Mouse (Mus musculus): ENCODE measurements at regions not wholly inside any gene's neighbourhood (a gene's known extent, or its start where the extent isn't known, plus 50 kb on each side); places are given as distances from the start of the nearest gene placed in this dataset.

DNA sequence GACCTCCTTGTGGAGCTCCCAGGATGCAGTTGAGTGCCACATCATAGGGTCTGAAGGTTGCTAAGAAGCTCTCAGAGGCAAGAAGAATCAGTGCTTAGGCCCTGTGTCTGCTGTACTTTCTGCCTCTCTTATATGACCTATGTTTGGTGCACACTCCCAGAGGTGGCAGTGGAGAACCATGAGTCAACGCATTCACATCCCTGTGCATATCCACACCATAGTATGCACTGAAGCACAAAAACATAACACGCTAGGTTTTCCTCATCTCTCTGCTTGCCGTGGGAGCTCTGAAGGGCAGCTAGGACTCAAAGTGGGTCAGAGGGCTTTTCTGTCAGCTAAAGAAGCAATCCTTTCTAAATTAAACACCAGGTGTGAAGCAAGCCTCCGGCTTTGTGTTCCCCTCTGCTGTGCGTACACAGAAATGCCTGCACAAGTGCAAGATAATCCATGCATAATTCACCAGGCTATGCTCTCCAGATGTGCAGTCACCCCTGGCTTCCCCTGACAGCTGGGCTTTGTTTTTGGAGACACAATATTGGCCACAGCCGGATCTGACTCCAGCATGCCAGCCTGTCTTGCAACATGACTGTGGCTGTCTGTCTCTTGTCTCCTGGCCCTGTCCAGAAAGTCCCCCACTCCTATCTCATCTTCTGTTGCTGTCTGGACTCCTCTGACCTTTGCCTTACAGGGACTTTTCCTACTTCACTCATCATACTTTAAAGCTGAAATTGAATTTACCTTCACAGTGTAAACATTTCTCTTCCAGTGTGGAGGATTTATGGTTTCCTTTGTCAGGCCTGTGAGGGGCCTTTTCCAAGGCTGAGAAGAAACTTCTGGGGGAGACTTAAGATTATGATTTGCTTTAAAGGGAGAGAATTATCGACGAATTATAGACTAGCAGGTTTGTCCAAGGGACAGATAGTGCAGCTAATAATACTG lies 405.1 kb upstream of the Mctp2 start:
- no peak overlapping the region for H3K4me2 ChIP-seq (replicated peaks)
- peaks cover 11% of the 10 kb centered on the region for H3K4me1 ChIP-seq
- H3K9me3 ChIP-seq, result no peaks in the 10 kb centered on the region
- no peak overlapping the region for H3K9ac ChIP-seq
- no peaks in the 10 kb centered on the region for H3K27me3 ChIP-seq
- 44% methylated on average over 8 of the region's 8 CpGs for WGBS
- no peaks in the 10 kb centered on the region for H3K36me3 ChIP-seq
- ATAC-seq (ENCODE audit: low FRiP score, low read depth), result peak; percentile 32; the same call in 1 of the 2 replicates
- H3K4me3 ChIP-seq, result no peak overlapping the region
- peak overlapping the region; percentile 28; the same call in 1 of the 2 replicates for H3K27ac ChIP-seq

DNA sequence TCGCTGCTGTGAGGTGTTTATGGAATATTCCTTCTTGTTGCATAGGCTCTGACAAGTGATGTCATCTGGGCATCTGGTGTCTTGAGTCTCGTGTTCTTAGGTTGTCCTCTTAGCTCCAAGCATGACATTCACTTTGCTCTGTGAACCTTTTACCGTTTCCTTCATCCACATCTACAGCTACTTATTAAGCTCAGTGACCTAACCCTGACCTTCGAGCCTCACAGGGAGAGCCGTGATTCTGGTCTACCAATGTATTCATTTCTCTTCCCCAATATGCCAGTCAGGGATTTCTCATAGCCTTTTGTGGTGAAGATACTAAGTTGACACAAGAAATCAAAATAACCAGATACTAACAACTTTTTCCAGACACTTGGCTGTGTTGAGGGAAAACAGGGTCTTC lies 409.0 kb upstream of the Mctp2 start:
- Histone ChIP-seq H3K4me3 (no peak overlapping the region), H3K36me3 (no peaks in the 10 kb centered on the region), H3K9ac (no peak overlapping the region), H3K27me3 (no peaks in the 10 kb centered on the region), H3K27ac (no peak overlapping the region), H3K4me2 (replicated peaks) (no peak overlapping the region), H3K4me1 (peaks cover 11% of the 10 kb centered on the region), H3K9me3 (no peaks in the 10 kb centered on the region)
- 66% methylated on average over 5 of the region's 5 CpGs for WGBS
- no peak for ATAC-seq (ENCODE audit: low FRiP score, low read depth)

DNA sequence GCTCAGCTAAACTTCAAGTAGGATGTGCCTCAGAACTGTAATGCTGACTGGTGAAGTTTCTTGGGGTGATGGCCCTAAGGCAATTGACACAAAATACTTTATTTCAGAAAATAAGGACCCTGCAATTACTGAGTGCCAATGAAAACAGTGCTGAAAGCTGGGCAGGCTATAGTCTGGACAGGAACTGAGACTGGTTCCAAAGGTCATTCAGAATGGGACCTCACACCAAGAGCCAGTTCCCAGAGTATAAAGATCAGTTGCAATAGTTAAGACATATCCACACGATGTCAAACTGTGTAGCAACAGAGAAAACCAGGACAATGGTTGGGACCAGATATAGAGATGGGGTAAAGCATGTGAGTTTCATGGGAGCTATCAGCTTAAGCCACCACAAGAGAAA lies 409.6 kb upstream of the Mctp2 start:
- H3K9ac ChIP-seq, result no peak overlapping the region
- H3K36me3 ChIP-seq, result no peaks in the 10 kb centered on the region
- no peaks in the 10 kb centered on the region for H3K9me3 ChIP-seq
- H3K4me1 ChIP-seq, result peaks cover 9% of the 10 kb centered on the region
- H3K4me3 ChIP-seq, result no peak overlapping the region
- ATAC-seq (ENCODE audit: low FRiP score, low read depth), result no peak
- 69% methylated on average over 1 of the region's 1 CpGs for WGBS
- no peak overlapping the region for H3K27ac ChIP-seq
- no peaks in the 10 kb centered on the region for H3K27me3 ChIP-seq
- H3K4me2 ChIP-seq (replicated peaks), result no peak overlapping the region

DNA sequence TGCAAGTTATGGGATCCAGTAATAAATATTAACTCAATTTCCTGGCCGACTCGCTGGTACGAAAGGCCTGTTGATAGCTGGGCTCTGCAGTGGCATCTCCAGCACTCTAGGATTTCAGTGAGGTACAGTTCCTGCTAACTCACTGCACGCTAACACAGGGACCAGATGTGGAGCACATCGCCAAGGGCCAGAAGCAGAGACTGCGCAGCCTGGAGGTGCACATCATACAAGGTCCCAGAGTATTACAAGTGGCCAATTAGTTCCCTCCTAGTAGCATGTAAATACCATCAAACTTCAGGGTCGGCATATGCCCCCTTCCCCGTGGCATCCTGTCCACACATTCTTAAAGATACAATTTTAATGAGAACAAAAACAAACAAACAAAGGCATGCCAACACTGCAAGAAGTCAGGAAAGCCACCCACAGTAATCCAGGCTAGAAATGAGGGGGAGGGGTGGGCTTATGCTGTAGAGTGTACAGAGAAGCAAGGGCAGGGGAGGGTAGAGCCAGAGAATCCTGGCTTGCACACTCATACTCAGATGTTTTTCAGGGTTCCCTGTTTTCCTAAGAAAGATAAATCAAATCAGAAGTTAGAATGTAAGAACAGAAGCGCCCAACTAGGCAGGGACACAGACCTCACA lies 419.9 kb upstream of the Mctp2 start:
- Histone ChIP-seq H3K9ac (no peak overlapping the region), H3K4me2 (replicated peaks) (peak overlapping the region; percentile 41), H3K27ac (no peak overlapping the region), H3K27me3 (no peaks in the 10 kb centered on the region), H3K4me1 (peaks cover 10% of the 10 kb centered on the region), H3K36me3 (no peaks in the 10 kb centered on the region), H3K9me3 (no peaks in the 10 kb centered on the region), H3K4me3 (no peak overlapping the region)
- 20% methylated on average over 9 of the region's 9 CpGs for WGBS
- ATAC-seq (ENCODE audit: low FRiP score, low read depth), result peak; percentile 67; the same call in 1 of the 2 replicates

DNA sequence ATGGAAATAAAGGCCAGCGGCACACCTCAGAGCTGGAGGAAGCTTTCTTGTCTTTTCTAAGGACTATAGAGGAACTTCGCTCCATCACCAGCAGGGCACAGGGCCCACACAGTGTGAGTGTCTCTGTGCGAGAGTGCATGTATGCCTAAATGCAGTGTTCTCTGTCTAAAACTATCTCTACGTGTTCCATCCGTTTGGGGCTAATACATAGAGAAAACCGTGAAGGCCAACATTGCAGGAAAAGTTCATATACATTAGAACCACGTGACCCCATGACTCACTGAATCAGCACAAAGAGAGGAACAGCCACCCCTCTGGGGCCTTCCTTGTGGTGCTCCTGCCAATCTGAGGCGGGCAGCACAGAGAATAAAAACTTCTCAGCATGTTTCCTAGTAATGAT lies 431.4 kb upstream of the Mctp2 start:
- H3K9ac ChIP-seq, result no peak overlapping the region
- H3K36me3 ChIP-seq, result no peaks in the 10 kb centered on the region
- no peak overlapping the region for H3K4me3 ChIP-seq
- H3K4me2 ChIP-seq (replicated peaks), result no peak overlapping the region
- WGBS, result 57% methylated on average over 8 of the region's 8 CpGs
- peak; percentile 57; the same call in 1 of the 2 replicates for ATAC-seq (ENCODE audit: low FRiP score, low read depth)
- H3K9me3 ChIP-seq, result no peaks in the 10 kb centered on the region
- H3K27ac ChIP-seq, result no peak overlapping the region
- H3K27me3 ChIP-seq, result no peaks in the 10 kb centered on the region
- H3K4me1 ChIP-seq, result peaks cover 15% of the 10 kb centered on the region

DNA sequence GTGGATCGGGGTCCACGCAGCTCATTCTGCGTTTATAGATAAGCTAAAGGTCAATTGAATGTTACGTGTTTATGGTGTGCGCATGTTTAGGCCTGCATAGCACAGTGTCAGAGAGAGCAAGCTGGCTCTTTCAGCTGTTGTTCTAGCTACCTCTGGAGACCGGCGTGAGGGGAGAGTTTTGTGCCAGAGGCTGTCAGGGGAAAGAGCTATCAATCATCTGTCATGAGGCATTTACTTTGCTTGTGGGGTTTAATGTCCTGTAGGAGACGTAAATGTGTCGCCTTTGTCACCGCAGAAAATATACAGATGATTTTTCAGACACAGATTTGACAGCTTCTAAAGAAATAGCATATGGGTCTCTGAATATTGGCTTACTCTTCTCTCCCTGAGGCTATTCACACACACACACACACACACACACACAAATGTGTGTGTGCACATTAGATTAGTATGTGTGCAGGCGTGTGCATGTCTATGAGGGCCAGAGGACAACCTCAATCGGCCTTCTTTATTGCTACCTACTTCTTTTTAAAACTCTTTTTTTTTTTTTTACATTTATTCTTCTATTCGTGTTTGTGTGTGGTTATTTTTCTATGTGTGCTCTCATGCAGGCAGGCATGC lies 432.0 kb upstream of the Mctp2 start:
- H3K4me3 ChIP-seq, result no peak overlapping the region
- peaks cover 15% of the 10 kb centered on the region for H3K4me1 ChIP-seq
- H3K4me2 ChIP-seq (replicated peaks), result no peak overlapping the region
- no peaks in the 10 kb centered on the region for H3K9me3 ChIP-seq
- H3K27ac ChIP-seq, result no peak overlapping the region; the same call in 1 of the 2 replicates
- peak; percentile 58; the same call in 1 of the 2 replicates for ATAC-seq (ENCODE audit: low FRiP score, low read depth)
- WGBS, result 33% methylated on average over 13 of the region's 13 CpGs
- H3K9ac ChIP-seq, result no peak overlapping the region
- no peaks in the 10 kb centered on the region for H3K36me3 ChIP-seq
- H3K27me3 ChIP-seq, result no peaks in the 10 kb centered on the region

DNA sequence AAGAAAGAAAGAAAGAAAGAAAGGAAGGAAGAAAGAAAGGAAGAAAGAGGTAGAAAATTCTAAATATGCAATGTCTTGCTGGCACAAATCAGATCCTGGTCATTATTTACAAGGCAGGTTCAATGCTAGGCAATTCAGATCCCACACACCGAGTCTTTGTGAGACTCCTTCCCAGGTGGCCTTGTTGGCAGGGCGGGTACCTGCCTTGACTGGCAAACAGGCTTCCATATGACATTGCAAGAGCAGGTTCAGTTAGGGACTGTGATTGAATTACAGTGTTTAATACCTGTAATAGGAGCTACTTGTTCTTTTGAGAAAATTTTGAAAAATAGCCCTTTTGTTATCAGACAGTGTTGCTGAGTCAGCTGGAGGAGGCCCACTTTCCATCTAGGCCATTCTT lies 436.0 kb upstream of the Mctp2 start:
- Histone ChIP-seq H3K27me3 (no peaks in the 10 kb centered on the region), H3K9me3 (no peaks in the 10 kb centered on the region), H3K4me2 (replicated peaks) (no peak overlapping the region), H3K9ac (no peak overlapping the region), H3K4me3 (no peak overlapping the region), H3K27ac (no peak overlapping the region), H3K36me3 (no peaks in the 10 kb centered on the region), H3K4me1 (peaks cover 15% of the 10 kb centered on the region)
- no peak for ATAC-seq (ENCODE audit: low FRiP score, low read depth)
- 71% methylated on average over 2 of the region's 2 CpGs for WGBS

DNA sequence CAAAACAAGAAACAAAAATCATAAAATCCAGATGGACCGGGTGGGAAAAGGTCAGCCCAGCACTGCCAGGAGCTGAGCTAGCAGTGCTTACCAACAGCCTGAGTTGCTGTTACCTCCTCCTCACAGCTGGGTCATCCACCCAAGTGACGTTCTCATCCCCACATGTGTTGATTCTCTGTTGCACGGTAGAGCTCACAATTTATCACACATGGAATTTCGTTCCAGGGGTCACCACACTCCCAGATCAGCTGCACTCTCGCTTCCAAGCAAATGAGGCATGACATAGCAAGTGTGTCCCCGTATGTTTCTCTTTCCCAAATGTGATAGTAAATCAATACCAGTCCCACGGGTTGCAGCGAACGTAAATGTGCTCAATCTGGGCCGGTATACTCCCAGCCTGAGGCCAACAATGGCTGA lies 445.1 kb upstream of the Mctp2 start:
- Histone ChIP-seq H3K9ac (no peak overlapping the region), H3K36me3 (no peaks in the 10 kb centered on the region), H3K27me3 (no peaks in the 10 kb centered on the region), H3K9me3 (no peaks in the 10 kb centered on the region), H3K4me1 (peaks cover 37% of the 10 kb centered on the region), H3K4me3 (no peak overlapping the region), H3K4me2 (replicated peaks) (no peak overlapping the region), H3K27ac (no peak overlapping the region)
- ATAC-seq (ENCODE audit: low FRiP score, low read depth), result peak; percentile 61
- WGBS, result 17% methylated on average over 10 of the region's 10 CpGs

DNA sequence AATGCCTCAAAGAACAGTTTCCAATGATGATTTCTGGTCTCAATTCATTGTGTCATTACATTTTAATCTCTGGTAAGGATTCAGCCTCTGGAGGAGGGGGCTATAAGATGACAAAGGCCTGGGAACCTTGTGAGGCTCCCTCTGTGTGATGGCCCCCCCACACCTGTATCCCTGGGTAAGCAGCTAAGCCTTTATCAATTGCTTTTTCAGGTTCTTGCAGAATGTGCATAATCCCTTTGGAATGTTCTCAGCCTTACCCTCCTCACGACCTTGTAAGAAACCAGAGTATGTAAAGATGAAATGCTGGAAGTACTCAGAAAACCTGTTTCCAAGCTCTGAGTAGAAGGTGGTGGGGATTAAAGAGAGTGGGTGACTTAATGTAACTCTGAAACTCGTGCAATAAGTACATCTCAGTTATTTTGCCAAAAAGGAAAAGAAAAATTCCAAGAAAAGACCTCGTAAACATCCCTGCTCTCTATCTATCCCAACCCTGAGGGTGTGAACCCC lies 446.7 kb upstream of the Mctp2 start:
- Histone ChIP-seq H3K9ac (no peak overlapping the region), H3K4me1 (peaks cover 37% of the 10 kb centered on the region), H3K27me3 (no peaks in the 10 kb centered on the region), H3K4me3 (no peak overlapping the region), H3K4me2 (replicated peaks) (no peak overlapping the region), H3K9me3 (no peaks in the 10 kb centered on the region), H3K27ac (no peak overlapping the region), H3K36me3 (no peaks in the 10 kb centered on the region)
- WGBS, result 37% methylated on average over 3 of the region's 3 CpGs
- peak; percentile 64; the same call in 1 of the 2 replicates for ATAC-seq (ENCODE audit: low FRiP score, low read depth)

DNA sequence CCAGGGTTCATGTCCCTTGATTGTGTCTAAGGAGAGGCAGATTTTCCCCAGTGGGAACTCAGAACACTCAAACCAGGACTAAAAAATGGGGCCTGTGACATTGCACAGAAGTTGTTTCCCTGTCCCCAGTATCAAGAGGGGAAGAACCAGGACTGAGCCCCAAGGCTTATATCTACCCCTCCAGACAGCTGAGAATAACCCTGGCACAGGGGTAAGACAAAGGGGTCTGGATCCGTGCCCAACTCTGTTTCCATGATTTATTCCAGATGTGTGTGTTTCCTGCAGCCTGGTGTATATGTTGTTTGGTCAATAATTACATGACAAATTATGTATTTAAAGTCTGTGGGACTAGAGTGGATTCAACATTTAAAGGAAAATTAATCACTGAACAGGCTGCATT lies 456.3 kb upstream of the Mctp2 start:
- H3K4me2 ChIP-seq (replicated peaks), result no peak overlapping the region
- WGBS, result 15% methylated on average over 1 of the region's 1 CpGs
- no peak overlapping the region for H3K4me3 ChIP-seq
- ATAC-seq (ENCODE audit: low FRiP score, low read depth), result no peak
- H3K36me3 ChIP-seq, result no peaks in the 10 kb centered on the region
- no peaks in the 10 kb centered on the region for H3K9me3 ChIP-seq
- H3K9ac ChIP-seq, result no peak overlapping the region
- H3K27ac ChIP-seq, result peak overlapping the region; percentile 15; the same call in 1 of the 2 replicates
- peaks cover 11% of the 10 kb centered on the region for H3K4me1 ChIP-seq
- H3K27me3 ChIP-seq, result no peaks in the 10 kb centered on the region

DNA sequence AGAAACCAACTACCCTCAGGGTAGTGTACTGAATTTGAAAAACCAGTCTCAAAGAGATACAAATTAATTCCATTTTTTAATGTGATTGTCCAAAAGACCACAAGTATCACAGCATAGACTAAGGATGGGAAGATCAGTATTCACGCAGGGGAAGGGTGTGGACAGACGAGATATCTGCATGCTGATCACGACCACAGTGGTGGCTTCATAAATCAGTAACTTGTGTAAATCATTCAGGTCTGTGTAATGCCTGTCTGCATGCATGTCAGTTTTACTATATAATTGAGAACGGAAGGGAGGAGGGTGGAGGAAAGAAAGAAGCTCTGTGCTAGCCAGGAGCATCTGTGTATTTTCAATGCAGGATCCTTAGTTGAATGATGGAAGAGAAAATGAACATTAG lies 462.3 kb upstream of the Mctp2 start:
- no peaks in the 10 kb centered on the region for H3K36me3 ChIP-seq
- no peaks in the 10 kb centered on the region for H3K27me3 ChIP-seq
- ATAC-seq (ENCODE audit: low FRiP score, low read depth), result no peak
- H3K9me3 ChIP-seq, result no peaks in the 10 kb centered on the region
- no peak overlapping the region for H3K4me3 ChIP-seq
- 61% methylated on average over 4 of the region's 4 CpGs for WGBS
- no peaks in the 10 kb centered on the region for H3K4me1 ChIP-seq
- no peak overlapping the region for H3K4me2 ChIP-seq (replicated peaks)
- no peak overlapping the region for H3K9ac ChIP-seq
- no peak overlapping the region for H3K27ac ChIP-seq
